Mouse (Mus musculus): Measurements from ENCODE around the gene Tet3. TPM values are rescaled to one million over a fixed set of nuclear protein-coding genes. Genes with fewer than 3 reads are reported as not detected.
"Not testable (repeated sequence)": the region's sequence is repeated elsewhere in the genome, so short reads cannot be mapped to it uniquely, and the experiment has no call there.

The Tet3 gene
- total RNA-seq, 2 experiments from 2014 or later = 97.1 to 102 TPM

DNA sequence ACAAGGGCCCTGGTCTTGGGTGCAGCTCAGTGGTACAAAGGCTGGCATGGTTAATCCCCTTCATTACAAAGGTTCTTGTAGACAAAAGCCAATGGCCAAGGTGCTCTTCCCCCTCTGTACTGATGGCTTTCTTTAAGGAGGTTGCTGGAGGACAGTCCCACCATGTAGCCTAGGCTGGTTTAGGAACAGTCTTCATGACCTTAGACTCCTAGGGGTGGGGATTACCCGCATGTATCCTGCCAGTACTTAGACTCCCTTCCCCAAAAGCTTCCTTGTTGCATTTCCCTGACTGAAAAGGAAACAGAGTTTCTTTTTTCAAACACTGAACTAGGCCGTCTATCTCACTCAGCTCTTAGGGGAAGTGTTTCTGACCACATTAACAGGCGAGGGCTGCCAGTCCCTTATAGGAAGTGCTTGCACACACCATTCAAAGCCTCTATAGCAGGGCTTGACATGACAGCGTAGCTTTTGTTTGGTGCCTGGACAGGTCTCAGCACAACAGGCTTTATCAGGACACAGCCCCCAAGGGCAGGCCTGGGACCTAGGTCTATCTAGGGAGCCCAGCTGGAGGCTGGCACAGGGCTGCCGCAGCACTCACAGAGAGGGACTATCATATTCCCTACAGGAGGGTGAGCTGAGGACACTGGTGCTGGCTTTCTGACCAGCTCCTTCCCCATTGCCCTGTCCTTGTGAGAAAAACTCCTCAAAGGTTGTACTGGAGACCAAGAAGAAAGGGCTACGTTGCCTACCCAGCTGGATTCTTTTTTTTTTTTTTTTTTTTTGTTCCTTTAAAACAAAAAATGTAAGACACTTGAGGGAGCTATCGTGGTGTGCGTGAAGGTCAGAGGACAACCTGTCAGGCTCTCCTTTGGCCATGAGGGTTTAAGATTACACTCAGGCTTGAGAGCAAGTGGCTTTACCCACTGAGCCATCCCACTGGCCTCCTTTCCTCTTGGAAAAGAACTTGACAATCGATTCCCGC is 77.1 kb downstream of the Tet3 start:
- DNase-seq (ENCODE audit: low spot score in 2 of 2) = no peak

DNA sequence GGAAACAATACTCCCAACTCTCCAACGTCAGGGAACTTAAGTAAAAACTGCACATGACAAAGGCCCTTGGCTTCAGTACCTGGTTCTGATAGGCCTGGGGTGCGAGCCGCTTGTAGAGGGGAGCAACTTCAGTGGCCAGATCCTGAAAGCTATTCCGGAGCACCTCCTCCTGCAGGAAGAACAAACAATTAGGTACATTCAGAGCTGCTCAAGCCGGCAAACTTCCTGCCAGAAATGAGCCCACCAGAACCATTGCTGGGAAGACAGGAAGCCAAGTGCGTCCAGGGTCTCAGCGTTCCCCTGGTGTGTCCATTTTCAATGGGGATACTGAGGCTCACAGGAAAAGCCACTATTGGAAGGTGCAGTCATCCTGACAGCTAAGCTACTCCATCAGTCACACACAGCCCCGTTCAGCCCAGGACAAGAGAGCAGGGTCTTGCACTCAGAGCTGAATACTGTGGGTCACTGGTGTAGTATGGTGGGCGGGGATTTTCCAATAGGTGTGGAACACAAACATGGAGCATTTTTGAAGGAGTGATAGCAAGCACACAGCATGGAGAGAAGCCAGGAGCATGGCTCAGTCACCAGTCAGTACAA is 85.1 kb downstream of the Tet3 start:
- no peak for DNase-seq (ENCODE audit: low spot score in 2 of 2)

DNA sequence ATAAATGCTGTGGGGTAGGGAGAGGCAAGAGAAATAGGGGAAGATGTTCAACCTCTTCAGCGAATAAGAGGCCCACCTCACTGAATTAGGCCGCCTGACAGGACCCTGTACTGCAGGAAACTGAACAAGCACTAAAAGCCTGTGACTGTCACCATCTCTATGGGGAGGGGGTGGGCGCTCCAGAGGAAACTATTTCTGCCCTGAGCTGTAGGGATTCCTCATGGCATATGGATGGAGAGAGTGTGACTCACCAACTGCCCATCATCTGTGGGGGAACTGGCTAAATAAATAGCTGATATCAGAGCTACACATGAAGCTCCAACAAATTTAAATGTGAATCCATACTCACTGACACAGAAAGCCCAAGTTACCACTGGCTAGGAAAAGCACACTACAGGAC is 87.5 kb downstream of the Tet3 start:
- no peak for DNase-seq (ENCODE audit: low spot score in 2 of 2)

DNA sequence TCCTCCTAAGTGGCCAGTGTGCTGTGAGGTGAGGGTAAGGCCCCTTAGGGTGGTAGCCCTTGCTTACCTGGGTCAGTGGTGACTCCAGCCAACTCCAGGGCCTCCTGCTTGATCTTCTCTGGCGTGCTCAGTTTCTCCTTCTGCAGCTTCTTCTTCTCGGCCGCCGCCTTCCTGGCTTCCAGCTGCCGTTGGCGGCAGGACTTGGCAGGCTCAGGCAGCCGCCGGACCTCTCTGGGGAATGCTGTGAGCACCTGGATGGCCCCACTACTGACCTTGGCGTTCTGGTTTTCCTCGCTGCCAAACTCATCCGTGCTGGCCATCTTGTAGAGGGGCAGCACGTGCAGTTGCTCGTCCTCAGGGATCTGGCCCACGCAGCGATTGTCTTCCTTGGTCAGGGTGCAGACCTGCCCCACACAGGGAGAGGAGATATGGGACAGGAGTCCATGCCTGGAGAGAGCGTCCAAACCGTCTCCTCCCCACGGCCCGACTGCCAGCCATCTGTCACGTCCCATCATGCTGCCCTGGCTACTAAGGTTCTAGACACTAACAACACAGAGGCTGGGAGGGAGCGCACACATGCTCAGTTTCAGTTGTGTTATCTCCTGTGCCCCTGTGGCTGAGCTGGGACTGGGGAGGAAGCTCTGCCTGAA is 88.4 kb downstream of the Tet3 start:
- DNase-seq (ENCODE audit: low spot score in 2 of 2) = no peak

DNA sequence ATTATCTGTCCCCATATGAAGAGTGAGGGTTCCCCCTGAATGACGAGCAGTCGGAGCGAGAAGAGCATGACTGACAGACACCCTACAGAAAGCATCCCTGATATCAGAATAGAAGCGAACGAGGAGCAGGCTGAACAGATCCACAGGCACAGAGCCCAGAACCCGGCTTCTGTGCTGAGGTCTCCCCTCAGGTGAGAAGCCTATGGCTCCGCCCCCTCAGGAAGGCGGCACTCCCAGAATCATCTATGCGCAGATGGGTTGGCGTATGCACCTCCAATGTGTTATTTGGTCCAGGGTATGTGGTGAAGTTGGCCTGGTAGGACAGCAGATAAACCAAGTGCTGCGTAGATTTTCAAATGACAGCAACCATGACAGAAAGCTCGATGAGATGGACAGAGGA is 95.8 kb downstream of the Tet3 start:
- DNase-seq (ENCODE audit: low spot score in 2 of 2) = no peak

DNA sequence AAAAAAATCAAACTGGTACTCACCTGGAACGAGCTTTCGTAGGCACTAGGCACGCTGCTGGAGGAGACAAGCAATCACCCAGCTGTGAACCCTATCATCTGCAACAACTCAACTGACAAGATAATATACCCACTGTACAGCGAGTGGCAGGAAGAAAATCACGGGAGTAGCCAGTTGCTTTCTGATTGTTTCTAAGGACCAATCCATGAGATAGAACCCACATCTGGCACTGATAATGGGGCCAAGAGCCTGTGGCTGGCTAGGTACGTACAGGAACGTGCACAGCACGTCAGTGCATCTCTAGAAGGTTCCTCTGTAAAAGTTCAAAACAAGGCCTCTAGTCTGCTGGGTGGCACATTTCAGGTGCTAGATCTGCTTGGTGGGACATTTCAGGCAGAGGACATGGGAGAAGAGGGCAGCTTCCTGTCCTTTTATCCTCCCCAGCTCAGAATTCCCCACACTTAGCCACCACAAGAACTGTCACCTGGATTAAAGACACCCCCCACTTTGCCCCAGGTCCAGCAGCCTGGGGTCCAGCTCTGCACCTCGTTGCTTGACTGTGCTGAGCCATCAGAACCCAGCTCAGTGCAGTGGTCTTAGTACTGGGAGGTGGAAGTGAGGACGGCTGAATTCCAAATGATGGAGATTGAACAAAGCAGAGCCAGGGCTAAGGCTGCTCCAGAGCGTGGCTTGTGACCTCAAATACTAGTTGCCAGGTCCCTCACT is 97.2 kb downstream of the Tet3 start:
- DNase-seq (ENCODE audit: low spot score in 2 of 2) = no peak

DNA sequence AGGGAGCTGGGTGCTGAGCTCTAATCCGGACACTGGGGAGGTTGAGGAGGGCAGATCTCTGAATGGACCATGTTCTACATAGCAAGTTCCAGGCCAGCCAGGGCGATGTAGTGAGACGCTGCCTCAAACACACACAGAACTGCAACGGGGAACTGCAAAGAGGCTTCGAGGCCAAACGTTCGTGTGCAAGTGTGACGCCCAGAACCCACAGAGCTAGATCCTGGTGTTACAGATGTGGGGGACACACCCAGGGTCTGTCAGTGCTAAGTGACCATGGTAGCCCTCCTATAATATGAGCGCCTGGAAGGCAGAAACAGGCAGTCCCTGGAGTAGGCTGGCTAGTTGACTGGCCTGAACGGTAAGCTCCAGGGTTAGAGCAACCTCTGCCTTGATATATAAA is 101.4 kb downstream of the Tet3 start:
- no peak for DNase-seq (ENCODE audit: low spot score in 2 of 2)

DNA sequence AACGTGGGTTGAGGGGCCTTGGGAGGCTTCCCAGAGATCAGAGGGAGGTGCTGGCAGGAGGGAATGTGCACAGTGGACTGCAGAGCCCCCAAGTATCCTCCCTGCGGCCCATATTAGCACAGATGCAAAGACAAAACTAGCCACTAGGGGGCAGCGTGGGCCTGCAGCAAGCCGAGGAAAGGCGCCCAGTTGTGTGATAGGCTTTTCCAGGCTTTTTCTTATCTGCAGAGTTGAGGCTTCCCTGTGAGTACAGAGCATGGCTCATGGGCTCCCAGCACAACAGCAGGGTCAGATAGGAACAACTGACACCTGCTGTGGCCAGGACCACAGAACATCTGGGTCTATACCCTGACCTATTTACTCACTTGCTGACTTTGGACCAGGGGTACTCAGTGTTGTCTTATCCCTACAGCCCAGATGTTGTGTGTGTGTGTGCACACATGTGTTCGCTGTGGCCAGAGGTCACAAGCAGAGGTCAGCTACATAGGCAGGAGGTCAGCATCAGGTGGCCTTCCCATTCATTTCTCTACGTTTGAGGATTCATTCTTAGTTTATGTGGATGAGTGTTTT is 102.2 kb downstream of the Tet3 start:
- DNase-seq (ENCODE audit: low spot score in 2 of 2) = peak; percentile 79 to 82

DNA sequence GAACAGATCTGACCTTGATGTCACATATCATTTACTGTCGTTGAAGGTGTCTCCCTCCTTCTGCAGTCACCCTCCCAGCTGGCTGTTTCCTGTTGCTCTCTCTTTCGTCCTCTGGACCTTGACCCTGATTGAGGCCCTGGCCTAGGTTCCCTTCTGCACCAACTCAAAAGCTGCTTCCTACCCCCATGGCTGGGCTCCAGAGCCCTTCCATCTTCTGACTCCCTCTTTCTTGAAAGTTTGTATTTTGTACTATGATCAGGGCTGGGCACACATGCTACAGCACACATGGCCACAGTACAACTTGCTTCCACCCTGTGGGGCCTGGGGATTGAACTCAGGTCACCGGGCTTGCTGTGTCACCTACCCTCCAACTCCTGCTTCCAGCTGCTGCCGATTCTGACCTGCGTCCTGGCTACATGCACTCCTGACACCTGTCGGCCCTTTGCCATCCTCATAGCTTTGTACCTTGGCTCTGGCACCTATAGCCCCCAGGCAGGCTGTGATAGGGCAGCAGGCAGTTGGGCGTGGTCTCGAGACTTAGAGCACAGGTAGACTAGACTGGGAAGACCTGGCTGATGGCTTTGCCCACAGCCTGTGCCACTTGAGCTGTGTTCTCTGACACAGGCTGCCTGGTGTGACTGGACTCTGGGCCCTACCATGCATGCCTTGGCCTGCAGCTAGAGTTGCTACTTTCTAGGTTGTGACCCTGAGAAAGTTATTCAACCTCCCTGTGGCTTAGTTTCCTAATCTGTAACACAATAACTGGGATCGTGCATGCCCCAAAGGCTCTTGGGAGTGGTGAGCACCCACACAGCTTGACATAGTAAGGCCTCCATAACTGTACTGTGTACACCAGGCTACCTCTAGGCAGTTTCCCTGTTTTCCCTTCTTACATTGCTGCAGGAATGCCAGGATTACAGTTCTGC is 103.8 kb downstream of the Tet3 start:
- DNase-seq (ENCODE audit: low spot score in 2 of 2) = no peak

DNA sequence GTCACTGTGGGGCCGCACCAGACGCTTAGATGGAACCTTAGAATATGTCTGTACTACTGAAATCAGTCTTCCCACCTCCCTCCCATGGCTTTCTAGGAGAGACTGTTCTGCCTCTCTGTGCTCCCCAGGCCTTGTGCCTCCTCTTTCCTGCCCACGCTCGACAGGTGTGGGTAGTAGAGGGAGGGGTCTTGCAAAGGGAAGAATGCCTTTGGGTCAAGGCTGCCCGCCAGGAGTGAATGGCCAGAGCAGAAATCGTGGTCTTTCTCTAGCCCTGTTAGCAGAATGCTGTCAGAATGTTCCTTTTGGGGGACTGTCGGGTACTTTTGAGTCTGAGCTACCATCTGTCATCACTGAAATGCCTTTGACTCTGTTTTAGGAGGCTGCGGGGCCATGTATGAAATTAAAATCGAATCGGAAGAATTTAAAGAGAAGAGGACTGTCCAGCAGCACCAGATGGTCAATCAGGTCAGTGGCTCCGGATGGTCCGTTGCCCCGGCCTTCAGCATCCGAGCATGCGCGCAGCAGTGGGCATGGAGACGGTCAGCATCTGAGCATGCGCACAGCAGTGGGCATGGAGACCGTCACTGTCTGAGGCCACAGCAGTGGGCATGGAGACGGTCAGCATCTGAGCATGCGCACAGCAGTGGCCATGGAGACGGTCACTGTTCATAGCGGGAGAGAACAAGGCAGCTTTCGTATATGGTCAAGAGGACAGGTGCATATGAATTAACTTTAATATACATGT is 106.0 kb downstream of the Tet3 start:
- no peak for DNase-seq (ENCODE audit: low spot score in 2 of 2)

DNA sequence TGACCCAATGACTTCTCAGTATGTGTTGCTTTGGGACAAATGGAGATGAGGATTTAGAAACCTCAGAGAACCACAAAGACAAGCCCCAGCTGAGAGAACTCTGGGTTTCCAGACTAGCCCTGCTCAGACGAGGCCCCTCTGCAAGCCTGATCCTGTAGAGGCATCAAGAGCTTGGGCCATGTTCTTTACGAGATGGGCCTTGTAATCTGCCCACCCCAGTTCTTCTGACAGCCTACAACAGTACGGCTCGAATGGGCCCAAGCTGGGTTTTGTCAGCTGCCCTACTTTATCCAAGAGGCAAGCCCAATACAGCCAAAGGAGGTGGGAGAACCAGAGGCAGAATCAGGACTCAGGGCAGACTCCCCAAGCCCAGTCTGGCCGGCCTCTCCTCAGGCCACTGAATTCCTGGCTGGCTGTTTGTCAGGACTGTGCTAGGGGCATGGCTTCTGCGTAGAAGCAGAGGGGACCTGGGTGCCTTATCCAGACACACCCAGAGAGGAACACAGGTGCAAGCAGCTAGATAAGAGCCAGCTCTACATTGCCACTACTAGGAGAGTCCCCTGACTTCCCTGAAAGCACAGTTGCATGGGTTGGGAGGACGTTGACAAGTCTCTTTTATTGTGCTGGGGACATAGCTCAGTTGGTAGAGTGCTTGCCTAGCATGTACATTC is 107.3 kb downstream of the Tet3 start:
- DNase-seq (ENCODE audit: low spot score in 2 of 2) = no peak

DNA sequence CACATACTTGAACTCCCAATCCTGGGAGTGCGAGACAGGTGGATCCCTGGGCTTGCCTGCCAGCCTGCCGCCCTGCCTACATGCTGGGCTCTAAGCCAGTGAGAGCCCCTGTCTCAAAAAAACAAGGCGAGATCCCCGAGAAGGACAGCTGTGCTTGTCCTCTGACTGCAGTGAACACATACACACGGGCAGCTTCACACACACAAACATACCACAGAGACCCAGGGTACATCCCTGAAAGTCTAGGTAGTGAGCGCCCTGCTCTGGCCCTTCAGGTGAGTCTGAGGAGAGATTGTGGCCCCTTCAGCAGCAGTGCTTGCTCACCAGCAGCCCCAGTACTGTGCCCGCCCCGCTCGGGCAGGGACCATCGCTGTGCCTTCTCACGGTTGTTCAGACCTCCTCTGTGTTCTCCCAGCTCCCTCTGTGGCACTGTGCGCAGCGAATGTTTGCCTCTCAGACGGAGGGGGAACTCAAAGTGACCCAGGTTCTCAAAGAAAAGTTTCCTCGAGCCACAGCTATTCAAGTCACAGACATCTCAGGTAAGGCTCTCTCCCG is 108.0 kb downstream of the Tet3 start:
- DNase-seq (ENCODE audit: low spot score in 2 of 2) = no peak

DNA sequence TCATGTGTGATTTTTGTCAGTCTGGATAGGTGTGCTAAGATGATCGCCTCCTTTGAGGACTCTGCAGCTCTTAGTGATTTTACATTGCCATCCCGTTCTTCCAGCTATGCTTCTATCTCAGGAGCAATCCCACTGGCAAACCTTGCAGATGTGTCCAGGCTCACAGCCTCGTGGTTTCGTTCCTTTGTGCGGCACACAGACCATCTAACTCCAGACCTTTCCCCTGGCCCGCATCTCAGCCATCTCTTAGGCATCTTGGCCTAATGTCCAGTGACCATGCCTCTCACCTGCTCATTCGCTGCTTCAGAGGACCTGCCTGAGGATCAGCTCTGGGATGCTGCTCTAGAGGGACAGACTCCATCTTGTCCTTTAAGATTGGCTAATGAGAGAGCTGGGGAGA is 108.7 kb downstream of the Tet3 start:
- no peak for DNase-seq (ENCODE audit: low spot score in 2 of 2)

DNA sequence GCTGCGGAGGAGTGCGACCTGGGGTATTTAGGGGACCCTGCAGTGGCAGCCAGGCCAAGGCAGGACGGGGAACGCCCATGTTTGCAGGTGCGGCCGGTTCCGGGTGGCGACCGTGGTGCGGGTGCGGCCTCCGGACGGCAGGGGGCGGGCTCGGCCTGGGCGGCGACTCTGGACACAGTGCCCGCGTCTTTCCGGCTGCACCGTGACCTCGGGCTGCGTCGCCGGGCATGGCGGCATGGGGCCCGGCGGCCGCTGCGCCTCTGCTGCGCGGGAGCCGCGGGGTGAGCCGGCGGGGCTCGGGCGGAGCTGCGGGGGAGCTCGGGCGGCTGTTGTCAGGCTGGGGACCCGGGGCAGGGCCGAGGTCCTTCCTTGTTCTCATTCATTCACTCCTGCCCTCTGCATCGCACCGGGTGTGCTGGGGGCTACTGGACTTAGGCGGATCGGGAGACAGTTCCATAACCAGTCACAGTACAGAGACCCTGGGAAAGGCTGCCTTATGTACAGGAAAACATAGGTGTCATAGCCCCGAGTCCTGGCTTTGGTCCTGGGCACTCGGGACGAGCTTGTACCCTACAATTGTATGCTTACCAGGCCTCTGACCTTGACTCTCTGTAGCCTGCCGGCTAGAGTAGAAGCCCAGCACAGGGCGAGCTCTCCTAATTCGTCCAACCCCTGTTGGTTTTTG is 109.5 kb downstream of the Tet3 start:
- peak; percentile 79 to 83 for DNase-seq (ENCODE audit: low spot score in 2 of 2)

DNA sequence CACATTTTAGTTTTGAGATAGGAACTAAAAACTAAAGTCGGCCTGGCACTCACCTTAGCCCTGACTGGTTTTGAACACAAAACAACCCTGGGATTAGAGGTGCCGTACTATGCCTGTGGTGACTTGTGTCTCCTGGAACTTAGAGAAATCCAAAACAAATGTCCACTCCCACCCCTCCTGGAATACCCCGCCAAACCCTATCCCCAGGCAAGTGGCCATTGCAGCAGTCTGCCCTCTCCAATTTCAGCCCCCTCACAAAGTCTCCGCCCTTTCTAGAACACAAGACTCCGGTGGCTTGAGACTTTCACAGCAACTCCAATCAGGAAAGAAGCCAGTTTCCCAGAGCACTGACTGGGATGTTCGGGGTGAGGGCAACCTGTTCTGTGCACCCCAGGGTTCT is 110.0 kb downstream of the Tet3 start, which contains the start of gene Bola3:
TSS of gene Bola3 (plus strand) at position 275 of the 400 bp plus-strand sequence.
- DNase-seq (ENCODE audit: low spot score in 2 of 2) = no peak

DNA sequence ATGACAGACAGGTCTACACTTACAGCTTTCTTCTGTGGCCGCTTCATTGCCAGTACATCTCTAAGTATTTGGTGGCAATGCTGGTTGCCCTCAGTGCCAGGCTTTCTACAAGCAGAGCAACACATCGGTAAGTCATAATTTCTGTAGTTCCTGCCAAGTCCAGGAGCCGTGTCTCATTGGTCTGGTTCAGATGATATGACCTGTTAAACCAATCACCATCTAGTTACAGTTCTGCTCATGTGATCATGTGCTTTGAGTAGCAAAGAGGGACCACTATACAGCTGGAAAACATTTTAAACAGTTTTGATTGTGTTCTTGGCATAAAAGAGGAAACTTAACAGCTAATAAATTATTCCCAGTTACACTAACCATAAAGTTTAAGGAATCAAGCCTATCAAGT is 111.0 kb downstream of the Tet3 start:
- DNase-seq (ENCODE audit: low spot score in 2 of 2) = no peak

DNA sequence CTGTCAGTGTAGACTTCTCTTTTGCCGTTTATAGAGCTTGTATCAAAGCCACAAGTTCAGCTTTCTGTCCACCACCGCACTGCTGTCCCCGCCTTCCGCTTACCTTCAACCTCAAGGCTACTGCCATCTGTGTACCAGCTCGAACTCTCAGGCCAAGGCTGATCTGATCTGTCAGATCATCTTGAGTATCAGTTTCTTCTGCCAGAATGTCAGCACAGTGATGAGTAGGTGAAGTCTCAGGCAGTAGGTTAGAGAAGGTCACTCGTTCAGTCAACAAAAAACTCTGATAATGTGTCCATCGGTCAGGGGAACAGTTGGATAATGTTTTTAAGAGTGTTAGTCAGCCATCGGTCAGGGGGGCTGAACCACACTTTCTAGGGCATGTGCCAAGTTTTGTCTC is 113.6 kb downstream of the Tet3 start:
- DNase-seq (ENCODE audit: low spot score in 2 of 2) = not testable (repeated sequence)

DNA sequence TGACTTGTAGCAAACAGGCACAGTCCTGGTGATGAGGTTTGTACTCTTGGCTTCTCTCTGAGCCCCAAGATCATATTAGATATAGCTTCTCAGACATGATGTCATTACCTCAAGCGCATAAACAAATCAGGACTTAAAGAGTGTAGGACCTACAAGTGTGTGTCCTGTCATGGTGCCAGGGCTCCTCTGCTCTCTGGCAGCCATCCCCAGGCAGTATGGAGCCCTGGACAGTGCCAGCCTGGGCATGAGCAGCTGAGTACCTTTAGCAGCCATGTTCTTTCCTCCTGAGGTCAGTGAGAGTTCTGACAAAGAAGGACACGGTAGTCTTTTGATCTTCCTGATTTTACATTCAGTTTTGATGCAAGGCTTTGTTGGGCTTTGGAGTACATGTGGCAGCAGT is 115.9 kb downstream of the Tet3 start:
- no peak for DNase-seq (ENCODE audit: low spot score in 2 of 2)
